Mouse (Mus musculus): ENCODE results near the gene Rhbg. TPM values are rescaled to one million over a fixed set of nuclear protein-coding genes. Genes with fewer than 3 reads are reported as not detected.
A peak's percentile ranks its signal among the peaks of the same experiment; 100 is the strongest.
"Not testable (repeated sequence)": the region's sequence is repeated elsewhere in the genome, so short reads cannot be mapped to it uniquely, and the experiment has no call there.

The Rhbg gene
- total and polyA plus RNA-seq, 2 experiments from 2014 or later: 0.19 to 0.21 TPM

DNA sequence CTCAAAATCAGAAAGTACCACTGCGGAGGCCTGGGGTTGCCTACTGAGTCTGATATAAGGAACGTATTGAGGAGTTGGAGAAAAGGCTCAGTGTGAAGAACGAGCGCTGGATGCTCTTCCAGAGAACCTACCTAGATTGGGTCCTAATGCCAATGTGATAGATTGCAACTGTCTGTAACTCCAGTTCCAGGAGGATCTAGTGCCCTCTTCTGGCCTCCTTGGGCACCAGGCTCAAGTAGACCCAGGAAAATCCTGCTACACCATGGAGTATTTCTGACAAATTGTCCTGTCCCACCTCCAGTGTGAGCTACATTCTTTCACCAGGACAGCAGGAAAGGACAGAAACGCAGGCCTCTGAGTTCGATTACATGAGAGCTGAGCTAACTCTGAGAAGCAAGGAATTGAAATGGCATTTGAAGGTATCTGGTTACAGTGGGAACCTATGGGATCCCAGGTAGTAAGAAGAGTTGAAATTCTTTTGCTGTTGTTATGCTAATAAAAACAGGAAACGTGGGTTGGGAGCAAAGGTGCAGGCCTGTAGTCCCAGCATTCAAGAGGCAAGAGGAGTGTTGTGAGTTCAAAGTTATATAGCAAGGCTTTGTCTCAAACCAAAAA lies 22.1 kb upstream of the Rhbg start:
- Histone ChIP-seq H3K9ac (no peak overlapping the region), H3K9me3 (ENCODE audit: low read length) (no peaks in the 10 kb centered on the region), H3K4me1 (ENCODE audit: insufficient read depth) (no peaks in the 10 kb centered on the region), H3K4me2 (ENCODE audit: low read depth) (no peak overlapping the region), H3K4me3 (ENCODE audit: low read depth, low read length) (no peak overlapping the region), H3K36me3 (ENCODE audit: insufficient read depth) (no peaks in the 10 kb centered on the region), H3K27ac (ENCODE audit: low read depth, low read length) (no peak overlapping the region), H3K27me3 (ENCODE audit: insufficient read depth, low read length) (no peaks in the 10 kb centered on the region)
- ATAC-seq: no peak
- 48% methylated on average over 7 of the region's 7 CpGs for WGBS
- TF ChIP-seq CTCF (IDR thresholded peaks at IDR 0.05; ENCODE audit: low read depth): peak; percentile 60
- DNase-seq: no peak

DNA sequence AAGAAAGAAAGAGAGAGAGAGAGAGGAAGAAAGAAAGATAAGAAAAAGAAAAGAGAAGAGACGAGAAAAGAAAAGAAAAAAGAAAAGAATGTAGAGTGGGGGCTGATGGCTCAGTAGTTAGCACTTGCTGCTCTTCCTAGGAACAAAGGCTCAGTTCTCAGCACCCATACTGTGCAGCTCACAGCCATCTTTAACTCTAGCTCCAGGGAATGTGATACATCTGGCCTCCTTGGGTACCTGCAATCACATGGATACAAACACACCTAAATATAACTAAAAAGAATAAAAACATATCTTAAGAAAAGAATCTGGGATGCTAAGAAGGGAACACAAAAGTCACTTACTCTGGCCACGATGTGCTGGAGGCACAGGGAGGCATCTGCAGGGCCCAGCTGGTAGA lies 21.6 kb upstream of the Rhbg start:
- no peak overlapping the region for H3K27ac ChIP-seq (ENCODE audit: low read depth, low read length)
- DNase-seq: no peak
- TF ChIP-seq CTCF (IDR thresholded peaks at IDR 0.05; ENCODE audit: low read depth): no peak
- no peaks in the 10 kb centered on the region for H3K9me3 ChIP-seq (ENCODE audit: low read length)
- no peaks in the 10 kb centered on the region for H3K27me3 ChIP-seq (ENCODE audit: insufficient read depth, low read length)
- no peaks in the 10 kb centered on the region for H3K4me1 ChIP-seq (ENCODE audit: insufficient read depth)
- WGBS: 81% methylated on average over 2 of the region's 2 CpGs
- H3K36me3 ChIP-seq (ENCODE audit: insufficient read depth): no peaks in the 10 kb centered on the region
- no peak overlapping the region for H3K4me3 ChIP-seq (ENCODE audit: low read depth, low read length)
- H3K4me2 ChIP-seq (ENCODE audit: low read depth): no peak overlapping the region
- no peak for ATAC-seq
- no peak overlapping the region for H3K9ac ChIP-seq

DNA sequence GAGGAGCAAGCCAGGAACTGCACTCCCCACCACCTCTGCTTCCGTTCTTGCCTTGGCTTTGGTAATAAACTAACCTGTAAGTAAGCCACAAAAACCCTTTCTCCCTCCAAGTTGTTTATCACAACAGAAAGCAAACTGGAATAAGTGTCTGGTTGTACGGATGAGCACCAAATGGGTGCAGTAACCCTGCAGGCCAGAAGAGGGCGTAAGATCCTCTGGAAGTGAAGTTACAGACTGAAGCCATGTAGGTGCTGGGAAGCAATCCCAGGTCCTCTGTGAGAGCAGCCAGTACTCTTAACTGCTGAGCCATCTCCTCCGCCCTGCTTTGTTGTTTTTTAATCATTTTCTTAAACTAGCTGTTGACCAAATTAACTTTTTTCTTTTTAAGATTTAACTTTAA lies 19.5 kb upstream of the Rhbg start:
- no peak overlapping the region for H3K9ac ChIP-seq
- ATAC-seq (no peak), DNase-seq (no peak)
- no peaks in the 10 kb centered on the region for H3K9me3 ChIP-seq (ENCODE audit: low read length)
- no peak overlapping the region for H3K4me3 ChIP-seq (ENCODE audit: low read depth, low read length)
- no peaks in the 10 kb centered on the region for H3K4me1 ChIP-seq (ENCODE audit: insufficient read depth)
- H3K27ac ChIP-seq (ENCODE audit: low read depth, low read length): no peak overlapping the region
- peak; percentile 22; the same call in 1 of the 2 replicates for TF ChIP-seq CTCF (IDR thresholded peaks at IDR 0.05; ENCODE audit: low read depth)
- WGBS: 95% methylated on average over 4 of the region's 4 CpGs
- no peaks in the 10 kb centered on the region for H3K27me3 ChIP-seq (ENCODE audit: insufficient read depth, low read length)
- no peak overlapping the region for H3K4me2 ChIP-seq (ENCODE audit: low read depth)
- no peaks in the 10 kb centered on the region for H3K36me3 ChIP-seq (ENCODE audit: insufficient read depth)

DNA sequence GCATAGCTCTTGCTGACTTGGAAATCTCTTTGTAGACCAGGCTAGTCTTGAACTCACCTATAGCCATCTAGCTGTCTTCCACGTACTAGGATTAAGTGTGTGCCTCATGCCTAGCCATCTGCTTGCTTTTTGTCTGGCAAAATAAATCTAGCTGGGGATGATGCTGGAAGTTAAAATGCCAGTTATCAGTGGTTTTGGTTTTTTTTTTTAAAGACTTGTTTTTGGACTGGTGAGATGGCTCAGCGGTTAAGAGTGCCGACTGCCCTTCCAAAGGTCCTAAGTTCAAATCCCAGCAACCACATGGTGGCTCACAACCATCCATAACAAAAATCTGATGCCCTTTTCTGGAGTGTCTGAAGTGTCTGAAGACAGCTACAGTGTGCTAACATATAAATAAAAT lies 17.4 kb upstream of the Rhbg start:
- DNase-seq (no peak), ATAC-seq (no peak)
- H3K9ac ChIP-seq: no peak overlapping the region
- H3K4me2 ChIP-seq (ENCODE audit: low read depth): no peak overlapping the region
- no peaks in the 10 kb centered on the region for H3K4me1 ChIP-seq (ENCODE audit: insufficient read depth)
- no peaks in the 10 kb centered on the region for H3K36me3 ChIP-seq (ENCODE audit: insufficient read depth)
- no peak overlapping the region for H3K4me3 ChIP-seq (ENCODE audit: low read depth, low read length)
- H3K27ac ChIP-seq (ENCODE audit: low read depth, low read length): no peak overlapping the region
- no peaks in the 10 kb centered on the region for H3K9me3 ChIP-seq (ENCODE audit: low read length)
- 95% methylated on average over 3 of the region's 3 CpGs for WGBS
- TF ChIP-seq CTCF (IDR thresholded peaks at IDR 0.05; ENCODE audit: low read depth): no peak
- H3K27me3 ChIP-seq (ENCODE audit: insufficient read depth, low read length): no peaks in the 10 kb centered on the region

DNA sequence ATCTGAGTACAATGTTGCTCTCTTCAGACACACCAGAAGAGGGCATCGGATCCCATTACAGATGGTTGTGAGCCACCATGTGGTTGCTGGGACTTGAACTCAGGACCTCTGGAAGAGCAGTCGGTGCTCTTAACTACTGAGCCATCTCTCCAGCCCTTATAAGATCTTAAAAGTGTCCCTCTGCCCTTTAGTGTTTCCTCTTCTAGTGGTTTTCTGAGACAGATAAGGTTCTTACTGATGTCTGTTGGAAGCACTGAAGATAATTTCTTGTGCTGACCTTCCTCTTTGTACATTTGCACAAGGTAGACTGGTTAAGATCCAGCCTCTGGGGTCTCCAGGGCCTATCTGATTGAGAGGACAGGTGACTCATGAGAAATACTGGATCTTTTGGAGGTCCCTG lies 16.8 kb upstream of the Rhbg start:
- H3K36me3 ChIP-seq (ENCODE audit: insufficient read depth); H3K27me3 ChIP-seq (ENCODE audit: insufficient read depth, low read length); H3K9me3 ChIP-seq (ENCODE audit: low read length); H3K27ac ChIP-seq (ENCODE audit: low read depth, low read length); H3K4me2 ChIP-seq (ENCODE audit: low read depth); ATAC-seq; DNase-seq; H3K9ac ChIP-seq; H3K4me3 ChIP-seq (ENCODE audit: low read depth, low read length); H3K4me1 ChIP-seq (ENCODE audit: insufficient read depth): not testable (repeated sequence)
- WGBS: 98% methylated on average over 2 of the region's 2 CpGs

DNA sequence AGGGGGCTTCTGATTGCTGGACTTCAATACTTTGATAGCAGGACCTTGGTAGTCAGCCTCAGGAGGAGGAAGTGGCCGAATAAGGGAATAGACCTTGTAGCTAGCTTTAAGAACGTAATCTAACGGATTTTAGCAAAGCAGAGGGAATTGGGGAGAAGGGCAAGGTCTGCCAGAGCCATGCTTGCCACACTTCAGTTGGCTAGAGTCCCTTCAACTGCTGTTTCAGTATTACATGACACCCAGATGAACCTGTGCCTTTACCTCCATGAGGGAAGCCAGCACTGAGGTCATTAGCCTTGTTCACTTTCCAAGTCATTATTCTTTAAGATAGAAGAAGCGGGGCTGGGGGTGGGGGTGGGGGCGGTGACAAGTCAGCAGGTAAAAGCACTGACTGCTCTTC lies 14.5 kb upstream of the Rhbg start:
- H3K9ac ChIP-seq: no peak overlapping the region
- H3K9me3 ChIP-seq (ENCODE audit: low read length): no peaks in the 10 kb centered on the region
- H3K4me1 ChIP-seq (ENCODE audit: insufficient read depth): no peaks in the 10 kb centered on the region
- no peak overlapping the region for H3K4me2 ChIP-seq (ENCODE audit: low read depth)
- no peaks in the 10 kb centered on the region for H3K27me3 ChIP-seq (ENCODE audit: insufficient read depth, low read length)
- ATAC-seq: no peak
- WGBS: 94% methylated on average over 5 of the region's 5 CpGs
- no peak for TF ChIP-seq CTCF (IDR thresholded peaks at IDR 0.05; ENCODE audit: low read depth)
- H3K36me3 ChIP-seq (ENCODE audit: insufficient read depth): no peaks in the 10 kb centered on the region
- no peak overlapping the region for H3K27ac ChIP-seq (ENCODE audit: low read depth, low read length)
- no peak for DNase-seq
- no peak overlapping the region for H3K4me3 ChIP-seq (ENCODE audit: low read depth, low read length)

DNA sequence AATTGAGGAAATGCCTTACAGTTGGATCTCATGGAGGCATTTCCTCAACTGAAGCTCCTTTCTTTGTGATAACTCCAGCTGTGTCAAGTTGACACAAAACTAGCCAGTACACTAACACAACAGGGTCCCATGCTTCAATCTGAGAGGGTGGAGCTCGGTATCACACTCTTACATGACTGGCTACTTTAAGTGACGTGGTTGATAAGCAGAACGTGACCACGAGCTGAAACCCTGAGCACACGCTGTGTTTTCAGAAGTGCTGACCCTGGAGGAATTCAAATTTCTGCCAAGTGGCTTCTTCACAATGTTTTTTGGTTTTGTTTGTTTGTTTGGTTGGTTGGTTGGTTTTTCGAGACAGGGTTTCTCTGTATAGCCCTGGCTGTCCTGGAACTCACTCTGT lies 13.5 kb upstream of the Rhbg start:
- H3K27me3 ChIP-seq (ENCODE audit: insufficient read depth, low read length); H3K36me3 ChIP-seq (ENCODE audit: insufficient read depth); H3K4me2 ChIP-seq (ENCODE audit: low read depth); H3K4me3 ChIP-seq (ENCODE audit: low read depth, low read length); H3K4me1 ChIP-seq (ENCODE audit: insufficient read depth); ATAC-seq; DNase-seq; H3K9me3 ChIP-seq (ENCODE audit: low read length); H3K27ac ChIP-seq (ENCODE audit: low read depth, low read length); H3K9ac ChIP-seq: not testable (repeated sequence)
- 83% methylated on average over 6 of the region's 6 CpGs for WGBS

DNA sequence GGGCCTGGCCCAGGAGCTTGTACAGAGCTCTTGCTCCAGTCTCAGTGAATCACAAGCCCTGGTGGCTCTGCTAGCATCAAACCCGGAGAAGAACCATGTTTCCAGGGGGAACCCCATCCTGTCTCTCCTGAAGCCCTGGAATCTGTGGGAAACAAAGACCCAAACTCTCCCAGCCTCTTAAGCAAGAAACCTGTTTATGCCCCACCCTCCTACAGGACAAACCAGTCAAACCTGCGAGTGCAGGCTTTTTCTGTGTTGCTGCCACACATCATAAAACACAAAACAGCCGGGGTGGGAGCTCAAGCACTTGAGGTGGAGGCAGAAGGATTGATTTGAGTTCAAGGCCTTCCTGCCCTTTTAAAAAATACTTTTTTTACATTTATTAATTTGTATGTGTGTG lies 7.8 kb upstream of the Rhbg start:
- no peak for DNase-seq
- Histone ChIP-seq H3K36me3 (ENCODE audit: insufficient read depth) (no peaks in the 10 kb centered on the region), H3K4me2 (ENCODE audit: low read depth) (no peak overlapping the region), H3K9me3 (ENCODE audit: low read length) (no peaks in the 10 kb centered on the region), H3K4me1 (ENCODE audit: insufficient read depth) (no peaks in the 10 kb centered on the region), H3K4me3 (ENCODE audit: low read depth, low read length) (no peak overlapping the region), H3K27me3 (ENCODE audit: insufficient read depth, low read length) (no peaks in the 10 kb centered on the region), H3K9ac (no peak overlapping the region), H3K27ac (ENCODE audit: low read depth, low read length) (no peak overlapping the region)
- ATAC-seq: no peak
- no peak for TF ChIP-seq CTCF (IDR thresholded peaks at IDR 0.05; ENCODE audit: low read depth)
- 79% methylated on average over 3 of the region's 3 CpGs for WGBS
